Mouse (Mus musculus) hindbrain, embryonic 16.5 days (tissue): ENCODE measurements at regions not wholly inside any gene's neighbourhood (a gene's known extent, or its start where the extent isn't known, plus 50 kb on each side); places are given as distances from the start of the nearest gene placed in this dataset.
A peak's percentile ranks its signal among the peaks of the same experiment; 100 is the strongest.
"Not testable (repeated sequence)": the region's sequence is repeated elsewhere in the genome, so short reads cannot be mapped to it uniquely, and the experiment has no call there.

Experiments
- ATAC-seq: fragments of 200-750 bp; cut with Nextera tagmentation; 2 replicates; pipeline ENCODE4 v1.8.0; 2017; ENCODE audit warnings: moderate TSS enrichment, moderate library complexity
- H3K27ac ChIP-seq: fragments of 300-500 bp; sonication (generic); 2 replicates; pipeline ENCODE4 v1.5.1; 2014; ENCODE audit warnings: low read depth, mild to moderate bottlenecking, control low read depth, low read length, moderate library complexity
- H3K27me3 ChIP-seq: fragments of 300-500 bp; sonication (generic); replicated peaks from 2 replicates; pipeline ENCODE4 v1.6.1; 2014; ENCODE audit warnings: low read length; ENCODE audit not compliant: control insufficient read depth, insufficient read depth
- H3K36me3 ChIP-seq: fragments of 300-500 bp; sonication (generic); 2 replicates; pipeline ENCODE4 v1.6.1; 2014; ENCODE audit warnings: mild to moderate bottlenecking, low read length, moderate library complexity, mixed read lengths; ENCODE audit not compliant: control insufficient read depth, insufficient read depth
- H3K4me1 ChIP-seq: fragments of 300-500 bp; sonication (generic); 2 replicates; pipeline ENCODE4 v1.6.1; 2014; ENCODE audit warnings: low read depth, low read length; ENCODE audit not compliant: control insufficient read depth, insufficient read depth
- H3K4me2 ChIP-seq: fragments of 300-500 bp; sonication (generic); 2 replicates; pipeline ENCODE4 v1.6.1; 2014; ENCODE audit warnings: mild to moderate bottlenecking, low read length, control low read depth, moderate library complexity
- H3K4me3 ChIP-seq: fragments of 300-500 bp; sonication (generic); 2 replicates; pipeline ENCODE4 v1.5.1; 2014; ENCODE audit warnings: mild to moderate bottlenecking, low read length, control low read depth, moderate library complexity
- H3K9ac ChIP-seq: fragments of 300-500 bp; sonication (generic); 2 replicates; pipeline ENCODE4 v1.6.1; 2014; ENCODE audit warnings: low read depth, mild to moderate bottlenecking, control low read depth, low read length, moderate library complexity
- H3K9me3 ChIP-seq: fragments of 300-500 bp; sonication (generic); 2 replicates; pipeline ENCODE4 v1.6.1; 2014; ENCODE audit warnings: mild to moderate bottlenecking, low read length, moderate library complexity; ENCODE audit not compliant: control insufficient read depth
- WGBS: fragments of 180-500 bp; shearing (Covaris S2); extraction: QIAGEN DNeasy Blood & Tissue Kit; methylation state at CpG from one replicate; pipeline ENCODE4 v1.1.7; 2014; 5-methylcytosine and 5-hydroxymethylcytosine counted together

GRCm38 (mm10) chr19:19636055-19636454 is 525.1 kb upstream of the Rorb start:
- H3K4me3 ChIP-seq, result no peak overlapping the region
- no peaks in the 10 kb centered on the region for H3K4me1 ChIP-seq
- H3K27me3 ChIP-seq, result no peaks in the 10 kb centered on the region
- H3K4me2 ChIP-seq, result no peak overlapping the region
- no peaks in the 10 kb centered on the region for H3K9me3 ChIP-seq
- H3K36me3 ChIP-seq, result no peaks in the 10 kb centered on the region
- no peak for ATAC-seq
- 95% methylated on average over 1 of the region's 1 CpGs for WGBS
- H3K9ac ChIP-seq, result no peak overlapping the region
- no peak overlapping the region for H3K27ac ChIP-seq

- Histone ChIP-seq H3K27ac (no peak overlapping the region), H3K36me3 (no peaks in the 10 kb centered on the region), H3K4me3 (no peak overlapping the region), H3K9ac (no peak overlapping the region), H3K4me2 (no peak overlapping the region), H3K27me3 (no peaks in the 10 kb centered on the region), H3K9me3 (no peaks in the 10 kb centered on the region), H3K4me1 (no peaks in the 10 kb centered on the region)
- 64% methylated on average over 2 of the region's 2 CpGs for WGBS
- no peak for ATAC-seq
Measured at GRCm38 (mm10) chr19:19587866-19588265, 476.9 kb upstream of the Rorb start.

GRCm38 (mm10) chr19:19575000-19575544 is 464.1 kb upstream of the Rorb start:
- not testable (repeated sequence) for H3K9me3 ChIP-seq, H3K27me3 ChIP-seq, H3K27ac ChIP-seq, ATAC-seq, H3K36me3 ChIP-seq, H3K9ac ChIP-seq, H3K4me1 ChIP-seq, H3K4me3 ChIP-seq, H3K4me2 ChIP-seq
- WGBS, result 88% methylated on average over 10 of the region's 10 CpGs

GRCm38 (mm10) chr19:19564657-19565056 is 453.7 kb upstream of the Rorb start:
- Histone ChIP-seq H3K27ac (no peak overlapping the region), H3K27me3 (no peaks in the 10 kb centered on the region), H3K4me1 (no peaks in the 10 kb centered on the region), H3K4me3 (no peak overlapping the region), H3K4me2 (no peak overlapping the region), H3K9ac (no peak overlapping the region), H3K9me3 (no peaks in the 10 kb centered on the region), H3K36me3 (no peaks in the 10 kb centered on the region)
- WGBS, result 64% methylated on average over 2 of the region's 2 CpGs
- peak; percentile 88 for ATAC-seq

GRCm38 (mm10) chr19:19535131-19535530 is 424.1 kb upstream of the Rorb start:
- H3K4me1 ChIP-seq, result no peaks in the 10 kb centered on the region
- no peaks in the 10 kb centered on the region for H3K36me3 ChIP-seq
- 48% methylated on average over 2 of the region's 2 CpGs for WGBS
- H3K4me2 ChIP-seq, result no peak overlapping the region
- no peak for ATAC-seq
- H3K9me3 ChIP-seq, result no peaks in the 10 kb centered on the region
- H3K27ac ChIP-seq, result no peak overlapping the region
- no peak overlapping the region for H3K9ac ChIP-seq
- no peaks in the 10 kb centered on the region for H3K27me3 ChIP-seq
- no peak overlapping the region for H3K4me3 ChIP-seq

GRCm38 (mm10) chr19:19524232-19524631 is 413.2 kb upstream of the Rorb start:
- Histone ChIP-seq H3K27me3 (no peaks in the 10 kb centered on the region), H3K4me1 (no peaks in the 10 kb centered on the region), H3K4me2 (no peak overlapping the region), H3K9ac (no peak overlapping the region), H3K9me3 (no peaks in the 10 kb centered on the region), H3K4me3 (no peak overlapping the region), H3K36me3 (no peaks in the 10 kb centered on the region), H3K27ac (no peak overlapping the region)
- no peak for ATAC-seq
- 72% methylated on average over 1 of the region's 1 CpGs for WGBS

- no peak for ATAC-seq
- no peaks in the 10 kb centered on the region for H3K36me3 ChIP-seq
Measured at GRCm38 (mm10) chr19:19523629-19524028, 412.6 kb upstream of the Rorb start.

GRCm38 (mm10) chr19:19478192-19478932 is 367.4 kb upstream of the Rorb start:
- Histone ChIP-seq H3K4me1 (no peaks in the 10 kb centered on the region), H3K36me3 (no peaks in the 10 kb centered on the region), H3K4me3 (no peak overlapping the region), H3K4me2 (no peak overlapping the region), H3K9me3 (no peaks in the 10 kb centered on the region), H3K27me3 (no peaks in the 10 kb centered on the region), H3K9ac (no peak overlapping the region), H3K27ac (no peak overlapping the region)
- ATAC-seq, result no peak
- WGBS, result 45% methylated on average over 2 of the region's 2 CpGs

More at GRCm38 (mm10) chr19:19523629-19524028, 412.6 kb upstream of the Rorb start:
- Histone ChIP-seq H3K4me3 (no peak overlapping the region), H3K27me3 (no peaks in the 10 kb centered on the region), H3K27ac (no peak overlapping the region), H3K4me1 (no peaks in the 10 kb centered on the region), H3K9ac (no peak overlapping the region), H3K9me3 (no peaks in the 10 kb centered on the region), H3K4me2 (no peak overlapping the region)
- 79% methylated on average over 2 of the region's 2 CpGs for WGBS
